8 mouse cellular contexts compared by ENCODE assay signal in the genomic region with DNA sequence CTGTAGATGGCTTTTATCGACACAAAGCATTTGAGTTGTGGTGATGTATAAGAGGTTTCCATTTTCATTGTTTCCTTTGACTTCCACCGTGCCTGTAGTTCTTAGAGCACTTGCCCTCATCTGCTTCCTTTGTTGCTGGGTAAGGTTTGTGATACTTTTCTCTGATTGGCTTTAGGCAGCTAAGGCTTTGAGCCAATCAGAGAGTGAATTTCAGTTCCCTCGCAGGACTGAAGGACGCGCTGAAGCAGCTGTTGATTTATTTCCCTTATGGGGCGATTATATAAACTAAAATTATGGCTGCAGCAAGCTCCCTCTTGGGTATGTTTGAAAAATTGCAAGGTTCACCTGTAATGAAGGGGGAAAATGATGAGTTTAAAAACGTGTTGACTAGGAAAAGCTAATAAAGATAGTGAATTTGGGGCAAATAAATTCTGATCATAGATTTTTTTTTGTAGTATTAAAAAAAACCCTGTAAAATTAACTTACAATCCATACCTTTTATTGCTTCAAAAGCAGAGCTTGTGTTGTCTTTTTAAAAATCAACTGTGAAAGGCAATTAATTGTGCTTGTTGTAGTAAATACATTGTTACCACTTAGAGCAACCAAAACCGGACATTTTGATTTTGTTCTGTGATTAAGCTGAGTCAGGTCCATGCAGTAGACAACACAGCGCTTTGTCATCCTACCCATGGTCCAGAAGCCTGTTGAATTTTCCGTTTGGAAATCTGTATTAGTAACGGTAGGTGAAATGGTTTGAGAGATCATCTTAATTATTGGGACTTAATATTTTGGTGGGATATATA. TPM values are rescaled to one million over a fixed set of nuclear protein-coding genes. Genes with fewer than 3 reads are reported as not detected.
DNase-seq lines count a peak whose midpoint lies in the region; ATAC-seq lines count a peak whose summit lies in the region.

No protein-coding gene starts in this region.

- peaks cover 31% of the 10 kb centered on the region for H3K4me1 ChIP-seq in forebrain, embryonic 16.5 days (replicated peaks; ENCODE audit: control insufficient read depth, insufficient read depth, low read length)
- 0 out of 2 replicates have a peak, but pooled peaks cover 4% of the 10 kb centered on the region for H3K4me1 ChIP-seq in intestine, embryonic 14.5 days (replicated peaks; ENCODE audit: control insufficient read depth, insufficient read depth, low read length)
- peaks cover 21% of the 10 kb centered on the region for H3K4me1 ChIP-seq in lung, embryonic 15.5 days

- ATAC-seq in forebrain, embryonic 16.5 days: peak; percentile 69
- ATAC-seq in intestine, embryonic 14.5 days (replicated peaks; ENCODE audit: low FRiP score, low TSS enrichment, low read depth): peak; percentile 38; the same call in 1 of the 2 replicates
- peak; percentile 82; the same call in 1 of the 2 replicates for ATAC-seq in lung, embryonic 15.5 days (ENCODE audit: borderline replicate concordance, extremely low read depth, low FRiP score, low TSS enrichment)

- no peak overlapping the region for H3K9ac ChIP-seq in forebrain, embryonic 16.5 days (replicated peaks; ENCODE audit: low read depth, low read length)
- no peak overlapping the region for H3K9ac ChIP-seq in intestine, embryonic 14.5 days (ENCODE audit: low read length)
- H3K9ac ChIP-seq in lung, embryonic 15.5 days: no peak overlapping the region

- no peaks in the 10 kb centered on the region for H3K27me3 ChIP-seq in forebrain, embryonic 16.5 days (replicated peaks; ENCODE audit: control insufficient read depth, insufficient read depth, low read length)
- H3K27me3 ChIP-seq in intestine, embryonic 14.5 days (replicated peaks; ENCODE audit: control insufficient read depth, insufficient read depth, low read length): no peaks in the 10 kb centered on the region
- H3K27me3 ChIP-seq in lung, embryonic 15.5 days: no peaks in the 10 kb centered on the region

- H3K27ac ChIP-seq in forebrain, embryonic 16.5 days (ENCODE audit: low read length): peak overlapping the region; percentile 58
- peak overlapping the region; percentile 64 for H3K27ac ChIP-seq in intestine, embryonic 14.5 days (ENCODE audit: low read depth)
- peak overlapping the region; percentile 48; the same call in 1 of the 2 replicates for H3K27ac ChIP-seq in lung, embryonic 15.5 days

- 27% methylated on average over 11 of the region's 11 CpGs for WGBS in forebrain, embryonic 16.5 days
- 31% methylated on average over 11 of the region's 11 CpGs for WGBS in intestine, embryonic 14.5 days
- WGBS in lung, embryonic 15.5 days: 26% methylated on average over 11 of the region's 11 CpGs

- H3K36me3 ChIP-seq in forebrain, embryonic 16.5 days (ENCODE audit: control insufficient read depth, insufficient read depth): no peaks in the 10 kb centered on the region
- peaks cover 5% of the 10 kb centered on the region; the same call in 1 of the 2 replicates for H3K36me3 ChIP-seq in intestine, embryonic 14.5 days (ENCODE audit: control insufficient read depth, insufficient read depth, low read length)
- 0 out of 2 replicates have a peak, but pooled peaks cover 4% of the 10 kb centered on the region for H3K36me3 ChIP-seq in lung, embryonic 15.5 days

- no peak overlapping the region for H3K4me2 ChIP-seq in forebrain, embryonic 16.5 days (ENCODE audit: low read length)
- peak overlapping the region; percentile 1 for H3K4me2 ChIP-seq in intestine, embryonic 14.5 days (ENCODE audit: low read length)
- no peak overlapping the region; the same call in 1 of the 2 replicates for H3K4me2 ChIP-seq in lung, embryonic 15.5 days

- DNase-seq in 3134 (ENCODE audit: extremely low read depth, insufficient read length, low spot score) (peak; percentile 70), A20 (ENCODE audit: low read depth, low spot score) (peak; percentile 96)
- DNase-seq in c-Kit-positive CD71-negative TER-119-negative erythroid progenitor cells, embryonic 14.5 days (ENCODE audit: low read depth): peak; percentile 60
- no peak for DNase-seq in intestine, embryonic 14.5 days (ENCODE audit: low spot score)
- peak; percentile 73 for DNase-seq in retina, adult 2 months (ENCODE audit: low read depth, low spot score)
- DNase-seq in urinary bladder, postnatal 36 days (ENCODE audit: low spot score in 2 of 2): no peak

- no peak overlapping the region for H3K4me3 ChIP-seq in forebrain, embryonic 16.5 days (replicated peaks; ENCODE audit: low read length)
- no peak overlapping the region for H3K4me3 ChIP-seq in intestine, embryonic 14.5 days (ENCODE audit: low read depth, low read length)
- no peak overlapping the region for H3K4me3 ChIP-seq in lung, embryonic 15.5 days

- H3K9me3 ChIP-seq in forebrain, embryonic 16.5 days (ENCODE audit: control insufficient read depth, low read length): no peaks in the 10 kb centered on the region
- no peaks in the 10 kb centered on the region for H3K9me3 ChIP-seq in intestine, embryonic 14.5 days (ENCODE audit: control insufficient read depth, low read length)
- no peaks in the 10 kb centered on the region for H3K9me3 ChIP-seq in lung, embryonic 15.5 days

RNA-seq across cellular contexts. Expression of a gene that starts 48.0 kb away (rescaled TPM):
- 49.2 and 50.9 TPM in 2 replicates for polyA plus RNA-seq in forebrain, embryonic 16.5 days (2015; fragmentation: Nextera tagmentation; extraction: Ambion mirVana)
- 32.9 and 36.0 TPM in 2 replicates for polyA plus RNA-seq in intestine, embryonic 14.5 days (2014; fragmentation: Nextera tagmentation; extraction: Ambion mirVana)
- 36.8 and 44.9 TPM in 2 replicates for polyA plus RNA-seq in lung, embryonic 15.5 days (2015; fragmentation: Nextera tagmentation; extraction: Ambion mirVana)

Comparison
In these comparisons a context has a peak if more than half of its experiments do, and no peak if none do; other contexts are left out.
1. DNase-seq: peak in 3134 (single experiment), A20 (single experiment), c-Kit-positive CD71-negative TER-119-negative erythroid progenitor cells, embryonic 14.5 days (single experiment) and retina, adult 2 months (single experiment); none in intestine, embryonic 14.5 days (single experiment) and urinary bladder, postnatal 36 days (0 of 2).
2. Peak in every context shown above with its lines, with median percentiles within 50 percentile points of each other: ATAC-seq and H3K27ac ChIP-seq.